Mouse (Mus musculus) layer of hippocampus, adult 18-20 months (tissue): ENCODE results near the gene Olfr206. TPM values are rescaled to one million over a fixed set of nuclear protein-coding genes. Genes with fewer than 3 reads are reported as not detected.
"Not testable (repeated sequence)": the region's sequence is repeated elsewhere in the genome, so short reads cannot be mapped to it uniquely, and the experiment has no call there.

ENCODE experiments used
- DNase-seq, 2 experiments: peaks; one replicate each; pipeline ENCODE4 v3.0.0; 2022; ENCODE audit warnings: low spot score in 2 of 2
- long read RNA-seq: library from polyadenylated mRNA; stranded (forward); transcript quantifications from one replicate; pipeline ENCODE4 v2.0.0, GENCODE M21; 2021
- total RNA-seq, 2 experiments: library from RNA; stranded (reverse); gene quantifications; 2 replicates each; pipeline ENCODE4 v1.2.3; 2021

The Olfr206 gene
- not detected for total RNA-seq
- long read RNA-seq, result 0 reads

DNA sequence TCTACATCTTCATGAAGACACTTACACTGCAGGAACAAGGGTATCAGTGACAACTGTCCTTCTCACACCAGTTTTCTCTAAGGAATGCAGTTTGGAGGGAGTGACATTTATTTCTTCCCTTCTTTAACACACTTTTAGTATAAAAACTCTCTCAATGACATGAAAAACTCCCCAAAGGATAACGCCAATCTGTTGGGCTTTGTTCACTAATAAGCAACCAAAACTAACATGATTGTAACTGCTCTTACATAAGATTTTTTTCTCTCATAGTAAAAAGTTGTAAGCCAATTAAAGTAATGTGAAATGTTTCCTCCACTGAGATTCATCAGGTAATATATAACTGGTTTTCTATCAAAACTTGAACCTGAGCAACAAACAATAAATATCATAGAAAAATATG lies at the start of gene Olfr206:
Olfr206 (minus strand) TSS at position 101 of the 400 bp plus-strand sequence.
- no peak for DNase-seq

- DNase-seq, result peak; percentile 64 to 85
Observed at GRCm38 (mm10) chr16:59393300-59393699, 44.3 kb upstream of the Olfr206 start.

DNA sequence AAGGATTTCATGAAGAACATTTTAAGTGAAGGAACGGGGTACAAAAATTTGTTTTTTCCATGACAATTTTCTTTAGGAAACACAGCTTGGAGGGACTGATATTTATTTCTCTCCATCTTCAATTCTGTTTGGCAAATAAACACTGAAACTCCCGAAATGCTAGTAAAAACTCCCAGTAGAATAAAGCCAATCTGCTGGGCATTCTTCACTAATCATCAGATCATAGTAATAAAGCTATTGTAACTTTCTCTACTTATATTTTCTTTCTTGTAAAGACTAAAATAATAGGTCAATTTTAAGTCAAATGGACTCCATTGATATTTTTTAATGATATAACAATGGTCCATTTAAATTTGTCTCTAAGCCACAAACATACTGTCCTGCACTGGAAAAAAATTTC lies 14.8 kb upstream of the Olfr206 start, which contains the start of gene Olfr209:
Olfr209 (minus strand) TSS at position 101 of the 400 bp plus-strand sequence.
- no peak for DNase-seq

GRCm38 (mm10) chr16:59331038-59331437 lies 18.0 kb downstream of the Olfr206 start, which contains the start of gene Olfr205:
TSS of gene Olfr205 (minus strand) at chr16:59331138.
- no peak for DNase-seq

- not testable (repeated sequence) for DNase-seq
Observed at GRCm38 (mm10) chr16:59323262-59323661, 25.8 kb downstream of the Olfr206 start.

DNA sequence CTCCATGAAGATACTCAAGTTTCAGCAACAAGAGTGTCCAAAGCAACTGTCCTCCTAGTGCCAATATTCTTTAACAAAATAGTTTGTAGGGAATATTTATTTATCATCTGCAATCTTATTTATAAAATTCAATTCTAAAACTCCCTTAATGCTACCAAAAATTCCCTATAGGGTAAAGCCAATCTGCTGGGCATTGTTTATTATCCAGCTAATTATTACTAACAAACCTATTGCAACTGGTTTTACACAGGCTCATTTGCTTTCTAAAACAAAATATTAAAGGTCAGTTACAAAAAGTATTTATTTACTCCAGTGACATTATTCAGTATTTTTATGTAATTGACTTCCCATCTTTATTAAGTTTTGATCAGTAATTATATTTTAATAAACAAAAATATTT lies 30.9 kb downstream of the Olfr206 start, which contains the start of gene Olfr204:
Olfr204 (minus strand) TSS at position 101 of the 400 bp plus-strand sequence.
- no peak for DNase-seq

DNA sequence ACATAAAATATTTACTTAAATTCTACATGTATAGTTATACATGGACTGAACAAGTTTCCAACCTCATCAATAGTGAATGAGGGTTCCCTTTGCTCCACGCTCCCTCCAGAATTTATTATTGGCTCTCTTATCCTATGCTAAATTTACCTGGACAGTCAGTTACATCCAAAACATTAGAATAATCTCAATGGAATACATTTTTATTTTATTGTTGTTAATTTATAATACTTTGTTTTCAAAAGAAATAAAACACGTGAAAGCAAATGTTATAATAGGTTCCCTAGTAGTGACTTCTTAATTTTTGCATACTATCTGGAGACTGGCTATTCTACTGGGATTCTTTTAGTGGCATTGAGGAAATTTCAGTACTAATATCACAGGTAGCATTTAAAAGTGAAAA lies 50.5 kb downstream of the Olfr206 start, which contains the start of gene Olfr203:
Olfr203 (plus strand) TSS at position 301 of the 400 bp plus-strand sequence.
- no peak for DNase-seq

Other genes with a start within 250 kb of the Olfr206 start
- not detected for gene Olfr193, start 237.4 kb downstream of the Olfr206 start, total RNA-seq
- gene Olfr194, start 228.2 kb downstream of the Olfr206 start, total RNA-seq, result not detected
- not detected for gene Olfr195, start 202.2 kb downstream of the Olfr206 start, total RNA-seq
- not detected for gene Olfr196, start 178.8 kb downstream of the Olfr206 start, total RNA-seq
- not detected for gene Olfr198, start 145.7 kb downstream of the Olfr206 start, total RNA-seq
- gene Olfr199, start 129.5 kb downstream of the Olfr206 start, total RNA-seq, result not detected
- not detected for gene Olfr201, start 76.6 kb downstream of the Olfr206 start, total RNA-seq
- not detected for gene Olfr202, start 62.5 kb downstream of the Olfr206 start, total RNA-seq
- gene Olfr203, start 50.4 kb downstream of the Olfr206 start, total RNA-seq, result not detected
- gene Olfr204, start 31.0 kb downstream of the Olfr206 start, total RNA-seq, result not detected
- not detected for gene Olfr205, start 18.1 kb downstream of the Olfr206 start, total RNA-seq
- not detected for gene Olfr209, start 14.7 kb upstream of the Olfr206 start, total RNA-seq
- gene Gabrr3, start 58.1 kb upstream of the Olfr206 start, total RNA-seq, result under 1 TPM in 1 of 2 experiments, not detected in 1; 0.15 TPM
- gene Riox2, start 122.5 kb upstream of the Olfr206 start, total RNA-seq, result 10 to 100 TPM; 14.2 to 14.3 TPM